Mouse (Mus musculus) lung, adult 2 months (tissue): ENCODE results near the gene Olfr1260. TPM values are rescaled to one million over a fixed set of nuclear protein-coding genes. Genes with fewer than 3 reads are reported as not detected.

Source experiments
- DNase-seq: peaks from one replicate; pipeline ENCODE4 v3.0.0; 2022
- H3K4me1 ChIP-seq: fragments of 200-500 bp; 2 replicates; pipeline ENCODE4 v1.6.1; 2011; ENCODE audit warnings: low read length; ENCODE audit not compliant: control insufficient read depth, insufficient read depth
- H3K4me3 ChIP-seq: fragments of 200-500 bp; replicated peaks from 2 replicates; pipeline ENCODE3; 2011; ENCODE audit warnings: low read depth, mild to moderate bottlenecking, control low read depth, low read length; ENCODE audit errors: extremely low read depth
- CTCF ChIP-seq: fragments of 200-500 bp; IDR thresholded peaks from 2 replicates; pipeline ENCODE4 v1.5.1; 2011; ENCODE audit warnings: mild to moderate bottlenecking, low read length, control low read depth; ENCODE audit not compliant: insufficient read depth
- POLR2A ChIP-seq: fragments of 200-500 bp; IDR thresholded peaks from 2 replicates; pipeline ENCODE4 v1.6.1; 2011; ENCODE audit warnings: low read depth, mild to moderate bottlenecking, control low read depth, low read length, borderline replicate concordance; ENCODE audit errors: extremely low read depth
- WGBS: fragments of 180-500 bp; shearing (Covaris S2); methylation state at CpG from one replicate; pipeline ENCODE4 v1.1.7; 2018; 5-methylcytosine and 5-hydroxymethylcytosine counted together
- polyA plus RNA-seq: library from polyadenylated mRNA; depleted of rRNA; stranded (reverse); fragments of >200 nt; gene quantifications from 2 replicates; pipeline ENCODE4 v1.2.3, GENCODE M21; 2012; rRNA removed

Gene Olfr1260
- not detected in 2 replicates for polyA plus RNA-seq

DNA sequence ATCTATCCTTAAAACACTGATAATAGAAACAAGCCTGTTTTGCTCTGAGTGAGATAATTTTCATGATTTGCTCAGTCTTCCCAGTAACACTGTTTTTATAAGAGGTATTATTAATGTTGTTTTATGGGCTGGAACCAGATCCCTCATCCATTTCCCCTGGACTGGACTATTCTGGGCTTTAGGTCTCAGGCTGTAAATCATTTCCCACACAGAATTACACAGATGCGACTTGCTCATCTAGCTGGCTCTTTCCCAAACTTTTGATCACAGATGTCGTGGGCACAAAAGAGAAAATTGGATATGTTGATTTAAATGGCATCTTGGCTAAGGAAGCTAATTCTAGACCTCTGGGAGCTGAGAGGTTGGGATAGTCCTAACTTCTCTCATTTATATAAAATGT lies at the start of gene Olfr1260:
Olfr1260 (plus strand) TSS at position 157 of the 400 bp plus-strand sequence.
- Histone ChIP-seq H3K4me1 (no peaks in the 10 kb centered on the region), H3K4me3 (no peak within 1 kb of the TSS)
- TF ChIP-seq CTCF (no peak), POLR2A (no peak)
- 51% methylated on average over 2 of the region's 2 CpGs for WGBS
- DNase-seq: no peak

DNA sequence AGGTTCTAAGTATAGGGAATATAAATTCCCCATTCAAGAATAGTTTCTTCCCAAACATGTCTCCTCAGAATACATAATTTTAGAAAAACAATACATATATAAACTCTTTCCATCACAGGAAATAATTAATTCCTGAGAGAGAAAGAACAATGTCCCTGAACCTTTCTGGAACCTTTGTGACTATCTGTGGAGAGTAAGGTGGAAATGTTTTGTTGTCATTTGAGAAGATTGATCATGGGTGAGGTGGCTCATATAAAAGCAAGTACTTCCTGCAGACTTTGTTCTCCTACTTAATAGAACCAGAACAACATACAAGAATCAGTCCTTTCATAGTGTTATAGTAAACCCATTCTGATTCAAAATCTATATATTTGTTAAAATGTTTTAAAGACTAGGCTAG lies 47.1 kb upstream of the Olfr1260 start, which contains the start of gene Olfr1258:
Olfr1258 (plus strand) TSS at position 301 of the 400 bp plus-strand sequence.
- Histone ChIP-seq H3K4me3 (no peak within 1 kb of the TSS), H3K4me1 (no peaks in the 10 kb centered on the region)
- TF ChIP-seq CTCF (no peak), POLR2A (no peak)
- DNase-seq: no peak

- no peak within 1 kb of the TSS for H3K4me3 ChIP-seq
- TF ChIP-seq POLR2A (no peak), CTCF (no peak)
- 73% methylated on average over 5 of the region's 5 CpGs for WGBS
Measured at GRCm38 (mm10) chr2:89948564-89948963, 25.6 kb upstream of the Olfr1260 start, which contains the start of gene Olfr1259. Gene Olfr1259 (minus strand): TSS chr2:89948664.

DNA sequence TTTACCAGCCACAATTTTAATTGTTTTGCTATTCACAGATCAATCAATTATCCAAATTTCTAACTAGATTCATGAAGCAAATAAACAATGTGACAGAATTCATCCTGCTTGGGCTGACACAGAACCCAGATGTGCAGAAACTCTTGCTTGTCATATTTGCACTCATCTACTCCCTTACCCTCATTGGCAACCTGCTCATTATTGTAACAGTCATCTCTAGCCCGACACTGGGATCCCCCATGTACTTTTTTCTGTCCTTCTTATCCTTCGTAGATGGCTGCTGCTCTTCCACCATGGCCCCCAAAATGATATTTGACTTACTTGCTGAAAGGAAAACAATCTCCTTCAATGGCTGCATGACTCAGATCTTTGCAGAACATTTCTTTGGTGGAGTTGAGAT lies 3.6 kb downstream of the Olfr1260 start:
- TF ChIP-seq CTCF: no peak
- TF ChIP-seq POLR2A: no peak
- no peak for DNase-seq
- Histone ChIP-seq H3K4me3 (no peak overlapping the region), H3K4me1 (no peaks in the 10 kb centered on the region)
- 73% methylated on average over 2 of the region's 2 CpGs for WGBS

More at GRCm38 (mm10) chr2:89948564-89948963, 25.6 kb upstream of the Olfr1260 start, which contains the start of gene Olfr1259:
- DNase-seq: no peak
- no peaks in the 10 kb centered on the region for H3K4me1 ChIP-seq

GRCm38 (mm10) chr2:89990921-89991320 lies 16.8 kb downstream of the Olfr1260 start, which contains the start of gene Olfr1261:
Gene Olfr1261 (plus strand): TSS chr2:89991221.
- no peaks in the 10 kb centered on the region for H3K4me1 ChIP-seq
- H3K4me3 ChIP-seq: no peak within 1 kb of the TSS
- DNase-seq: no peak
- TF ChIP-seq POLR2A (no peak), CTCF (no peak)

GRCm38 (mm10) chr2:89999845-90000244 lies 25.7 kb downstream of the Olfr1260 start, which contains the start of gene Olfr1262:
Gene Olfr1262 (plus strand): TSS chr2:90000145.
- H3K4me3 ChIP-seq: no peak within 1 kb of the TSS

GRCm38 (mm10) chr2:90011831-90012230 lies 37.7 kb downstream of the Olfr1260 start, which contains the start of gene Olfr1263:
Gene Olfr1263 (plus strand): TSS chr2:90012131.
- Histone ChIP-seq H3K4me1 (no peaks in the 10 kb centered on the region), H3K4me3 (no peak within 1 kb of the TSS)
- WGBS: 72% methylated on average over 2 of the region's 2 CpGs
- TF ChIP-seq POLR2A (no peak), CTCF (no peak)
- no peak for DNase-seq

More at GRCm38 (mm10) chr2:89999845-90000244, 25.7 kb downstream of the Olfr1260 start, which contains the start of gene Olfr1262:
- no peaks in the 10 kb centered on the region for H3K4me1 ChIP-seq
- no peak for DNase-seq
- TF ChIP-seq CTCF (no peak), POLR2A (no peak)

GRCm38 (mm10) chr2:90025477-90025876 lies 51.3 kb downstream of the Olfr1260 start, which contains the start of gene Olfr1264:
Gene Olfr1264 (minus strand): TSS chr2:90025577.
- Histone ChIP-seq H3K4me3 (no peak within 1 kb of the TSS), H3K4me1 (no peaks in the 10 kb centered on the region)
- TF ChIP-seq POLR2A: no peak
- no peak for TF ChIP-seq CTCF
- 79% methylated on average over 2 of the region's 2 CpGs for WGBS
- DNase-seq: no peak

Other genes starting within 250 kb of the Olfr1260 start
- gene Olfr1252, start 249.3 kb upstream of the Olfr1260 start, polyA plus RNA-seq: not detected in 2 replicates
- not detected in 2 replicates for gene Olfr1253, start 217.2 kb upstream of the Olfr1260 start, polyA plus RNA-seq
- gene Olfr1254, start 180.7 kb upstream of the Olfr1260 start, polyA plus RNA-seq: not detected in 2 replicates
- not detected in 2 replicates for gene Olfr1255, start 162.3 kb upstream of the Olfr1260 start, polyA plus RNA-seq
- not detected in 2 replicates for gene Olfr1256, start 132.8 kb upstream of the Olfr1260 start, polyA plus RNA-seq
- not detected in 2 replicates for gene Olfr48, start 126.1 kb upstream of the Olfr1260 start, polyA plus RNA-seq
- gene Olfr1257, start 95.9 kb upstream of the Olfr1260 start, polyA plus RNA-seq: not detected in 2 replicates
- not detected in 2 replicates for gene Olfr1258, start 47.0 kb upstream of the Olfr1260 start, polyA plus RNA-seq
- gene Olfr1259, start 25.7 kb upstream of the Olfr1260 start, polyA plus RNA-seq: not detected in 2 replicates
- not detected in 2 replicates for gene Olfr1261, start 16.9 kb downstream of the Olfr1260 start, polyA plus RNA-seq
- not detected in 2 replicates for gene Olfr1262, start 25.8 kb downstream of the Olfr1260 start, polyA plus RNA-seq
- gene Olfr1263, start 37.8 kb downstream of the Olfr1260 start, polyA plus RNA-seq: not detected in 2 replicates
- not detected in 2 replicates for gene Olfr1264, start 51.2 kb downstream of the Olfr1260 start, polyA plus RNA-seq
- not detected in 2 replicates for gene Olfr1265, start 61.0 kb downstream of the Olfr1260 start, polyA plus RNA-seq
- gene Olfr140, start 89.3 kb downstream of the Olfr1260 start, polyA plus RNA-seq: not detected in 2 replicates
- gene Olfr1269, start 147.1 kb downstream of the Olfr1260 start, polyA plus RNA-seq: not detected in 2 replicates
- gene Olfr32, start 168.0 kb downstream of the Olfr1260 start, polyA plus RNA-seq: not detected in 2 replicates
- not detected in 2 replicates for gene Olfr1270, start 178.8 kb downstream of the Olfr1260 start, polyA plus RNA-seq